Mouse (Mus musculus) CH12.LX (cell line): ENCODE data around the gene Fam166a. TPM values are rescaled to one million over a fixed set of nuclear protein-coding genes. Genes with fewer than 3 reads are reported as not detected.

Source experiments
- DNase-seq: peaks from one replicate; pipeline ENCODE4 v3.0.0-alpha.2; 2013; ENCODE audit errors: extremely low read depth
- H3K27ac ChIP-seq: 2 replicates; pipeline ENCODE4 v1.5.1; 2012; ENCODE audit warnings: low read depth, mild to moderate bottlenecking, control low read depth, moderate library complexity; ENCODE audit not compliant: insufficient read depth
- H3K27me3 ChIP-seq: replicated peaks from 2 replicates; pipeline ENCODE3; 2012; ENCODE audit warnings: inconsistent platforms
- H3K36me3 ChIP-seq, 2 experiments: replicated peaks in 1 of 2; 2 replicates each; pipeline versions ENCODE3 to v1.6.1; 2012; ENCODE audit warnings: inconsistent platforms in 1 of 2, low read length in 1 of 2, mild to moderate bottlenecking in 1 of 2, mixed read lengths in 1 of 2, moderate library complexity in 1 of 2; ENCODE audit not compliant: control insufficient read depth in 1 of 2, insufficient read depth in 1 of 2
- H3K4me1 ChIP-seq, 2 experiments: 2 replicates each; pipeline ENCODE4 v1.6.1; 2012; ENCODE audit warnings: inconsistent platforms in 1 of 2, moderate library complexity in 1 of 2; ENCODE audit not compliant: insufficient read depth in 2 of 2, control insufficient read depth in 1 of 2
- H3K4me2 ChIP-seq: 2 replicates; pipeline ENCODE4 v1.6.1; 2012; ENCODE audit warnings: low read depth, mild to moderate bottlenecking, control low read depth; ENCODE audit not compliant: poor library complexity, insufficient read depth, severe bottlenecking
- H3K4me3 ChIP-seq, 3 experiments: fragments of 150-350 bp in 1 of 3; sonication (generic) in 1 of 3; replicated peaks in 1 of 3; 2 replicates each; pipeline versions ENCODE3 to v1.5.1; 2011 to 2012; ENCODE audit warnings: low read depth in 2 of 3, low read length in 2 of 3, mild to moderate bottlenecking in 2 of 3, moderate library complexity in 2 of 3, control low read depth in 1 of 3, improper control_type of control experiment in 1 of 3, inconsistent platforms in 1 of 3, mixed read lengths in 1 of 3; ENCODE audit not compliant: poor library complexity in 1 of 3
- H3K79me2 ChIP-seq: replicated peaks from 2 replicates; pipeline ENCODE4 v1.6.1; 2012; ENCODE audit warnings: mild to moderate bottlenecking, moderate library complexity; ENCODE audit not compliant: control insufficient read depth, poor library complexity, insufficient read depth, severe bottlenecking; ENCODE audit errors: extremely low read depth
- H3K9ac ChIP-seq: 2 replicates; pipeline ENCODE4 v1.6.1; 2012; ENCODE audit warnings: low read depth, mild to moderate bottlenecking, control low read depth, moderate library complexity; ENCODE audit not compliant: insufficient read depth
- H3K9me3 ChIP-seq: replicated peaks from 2 replicates; pipeline ENCODE3; 2012; ENCODE audit warnings: low read length, inconsistent platforms, mixed read lengths
- BHLHE40 ChIP-seq: IDR thresholded peaks from 2 replicates; pipeline ENCODE4 v1.6.1; 2011; ENCODE audit warnings: mild to moderate bottlenecking, low read depth, low read length, improper control_type of control experiment
- CHD1 ChIP-seq: IDR thresholded peaks from 2 replicates; pipeline ENCODE4 v1.6.1; 2012; ENCODE audit warnings: low read depth, low read length, improper control_type of control experiment, inconsistent platforms
- CTCF ChIP-seq, 2 experiments: IDR thresholded peaks in 1 of 2; conservative IDR thresholded peaks in 1 of 2; 2 replicates each; pipeline ENCODE4 v1.5.1; 2011 to 2012; ENCODE audit warnings: low read depth in 2 of 2, low read length in 2 of 2, improper control_type of control experiment in 1 of 2, inconsistent platforms in 1 of 2, mild to moderate bottlenecking in 1 of 2, moderate library complexity in 1 of 2
- E2F4 ChIP-seq: IDR thresholded peaks from 2 replicates; pipeline ENCODE4 v1.6.1; 2011; ENCODE audit warnings: low read depth, low read length, improper control_type of control experiment; ENCODE audit not compliant: insufficient replicate concordance
- ELF1 ChIP-seq: IDR thresholded peaks from 2 replicates; pipeline ENCODE4 v1.6.1; 2014; ENCODE audit warnings: low read depth, mild to moderate bottlenecking, inconsistent platforms, low read length, improper control_type of control experiment
- EP300 ChIP-seq: IDR thresholded peaks from 2 replicates; pipeline ENCODE4 v1.6.1; 2011; ENCODE audit warnings: low read length, improper control_type of control experiment
- ETS1 ChIP-seq: conservative IDR thresholded peaks from 2 replicates; pipeline ENCODE4 v1.6.1; 2012; ENCODE audit warnings: low read depth, mild to moderate bottlenecking, inconsistent platforms, low read length, improper control_type of control experiment, moderate library complexity
- GABPA ChIP-seq: IDR thresholded peaks from 2 replicates; pipeline ENCODE4 v1.6.1; 2012; ENCODE audit warnings: low read depth, low read length, improper control_type of control experiment, inconsistent platforms; ENCODE audit not compliant: insufficient replicate concordance
- HCFC1 ChIP-seq: IDR thresholded peaks from 2 replicates; pipeline ENCODE4 v1.6.1; 2012; ENCODE audit warnings: low read depth, mild to moderate bottlenecking, inconsistent platforms, low read length, improper control_type of control experiment
- IRF4 ChIP-seq: IDR thresholded peaks from 2 replicates; pipeline ENCODE4 v1.6.1; 2014; ENCODE audit warnings: low read depth, mild to moderate bottlenecking, inconsistent platforms, low read length, improper control_type of control experiment
- JUN ChIP-seq: IDR thresholded peaks from 2 replicates; pipeline ENCODE4 v1.6.1; 2011; ENCODE audit warnings: low read depth, mild to moderate bottlenecking, low read length, improper control_type of control experiment, moderate library complexity; ENCODE audit not compliant: insufficient read depth
- JUND ChIP-seq: conservative IDR thresholded peaks from 2 replicates; pipeline ENCODE4 v1.6.1; 2011; ENCODE audit warnings: low read depth, low read length, improper control_type of control experiment
- KAT2A ChIP-seq: IDR thresholded peaks from 2 replicates; pipeline ENCODE4 v1.6.1; 2012; ENCODE audit warnings: low read length, improper control_type of control experiment, inconsistent platforms; ENCODE audit not compliant: insufficient replicate concordance
- MAFK ChIP-seq: IDR thresholded peaks from 2 replicates; pipeline ENCODE4 v1.6.1; 2011; ENCODE audit warnings: low read length, improper control_type of control experiment; ENCODE audit not compliant: insufficient replicate concordance
- MAX ChIP-seq: IDR thresholded peaks from 2 replicates; pipeline ENCODE4 v1.6.1; 2011; ENCODE audit warnings: low read length, improper control_type of control experiment
- MAZ ChIP-seq: IDR thresholded peaks from 2 replicates; pipeline ENCODE4 v1.6.1; 2012; ENCODE audit warnings: low read depth, mild to moderate bottlenecking, inconsistent platforms, low read length, improper control_type of control experiment, moderate library complexity
- MEF2A ChIP-seq: IDR thresholded peaks from 2 replicates; pipeline ENCODE4 v1.6.1; 2014; ENCODE audit warnings: low read depth, mild to moderate bottlenecking, inconsistent platforms, low read length, improper control_type of control experiment, borderline replicate concordance
- MYC ChIP-seq: IDR thresholded peaks from 2 replicates; pipeline ENCODE4 v1.6.1; 2011; ENCODE audit warnings: low read depth, mild to moderate bottlenecking, improper control_type of control experiment, low read length
- NELFE ChIP-seq: IDR thresholded peaks from 2 replicates; pipeline ENCODE4 v1.6.1; 2011; ENCODE audit warnings: low read depth, low read length, improper control_type of control experiment
- NRF1 ChIP-seq: IDR thresholded peaks from 2 replicates; pipeline ENCODE4 v1.6.1; 2014; ENCODE audit warnings: low read depth, mild to moderate bottlenecking, inconsistent platforms, low read length, improper control_type of control experiment, moderate library complexity
- RCOR1 ChIP-seq: conservative IDR thresholded peaks from 2 replicates; pipeline ENCODE4 v1.6.1; 2012; ENCODE audit warnings: low read depth, mild to moderate bottlenecking, inconsistent platforms, low read length, improper control_type of control experiment
- SMC3 ChIP-seq: IDR thresholded peaks from 2 replicates; pipeline ENCODE4 v1.6.1; 2011; ENCODE audit warnings: low read depth, low read length, improper control_type of control experiment
- TBP ChIP-seq: conservative IDR thresholded peaks from 2 replicates; pipeline ENCODE4 v1.6.1; 2011; ENCODE audit warnings: low read depth, low read length, improper control_type of control experiment
- TCF12 ChIP-seq: IDR thresholded peaks from 2 replicates; pipeline ENCODE4 v1.6.1; 2014; ENCODE audit warnings: low read depth, mild to moderate bottlenecking, inconsistent platforms, low read length, improper control_type of control experiment
- UBTF ChIP-seq: IDR thresholded peaks from 2 replicates; pipeline ENCODE4 v1.6.1; 2012; ENCODE audit warnings: low read depth, mild to moderate bottlenecking, inconsistent platforms, low read length, improper control_type of control experiment, moderate library complexity
- USF1 ChIP-seq: IDR thresholded peaks from 2 replicates; pipeline ENCODE4 v1.6.1; 2014; ENCODE audit warnings: low read depth, mild to moderate bottlenecking, inconsistent platforms, low read length, improper control_type of control experiment
- USF2 ChIP-seq: conservative IDR thresholded peaks from 2 replicates; pipeline ENCODE4 v1.6.1; 2011; ENCODE audit warnings: low read depth, low read length, improper control_type of control experiment
- ZC3H11A ChIP-seq: IDR thresholded peaks from 2 replicates; pipeline ENCODE4 v1.6.1; 2012; ENCODE audit warnings: low read depth, mild to moderate bottlenecking, inconsistent platforms, low read length, improper control_type of control experiment
- ZNF384 ChIP-seq: IDR thresholded peaks from 2 replicates; pipeline ENCODE4 v1.6.1; 2012; ENCODE audit warnings: low read depth, low read length, improper control_type of control experiment, inconsistent platforms
- dilution Hi-C: fragments of 300-500 bp; cut with MboI; formaldehyde crosslinking; loops from 2 replicates; pipeline ENCODE4 v1.14.3; 2020; ENCODE audit warnings: low sequenced_read_pairs; ENCODE audit not compliant: extremely low pct_unique_long_range_greater_than_20kb, extremely low pct_ligation_motif_present
- in situ Hi-C: fragments of 300-500 bp; cut with MboI; formaldehyde crosslinking; loops from 3 replicates; pipeline ENCODE4 v1.14.3; 2019; ENCODE audit warnings: low sequenced_read_pairs, low pct_ligation_motif_present, low pct_unique_long_range_greater_than_20kb, mixed read lengths
- polyA plus RNA-seq: library from polyadenylated mRNA; unstranded; fragments of >175 nt; gene quantifications from 2 replicates; pipeline ENCODE4 v1.2.1, GENCODE M21; 2012; ENCODE audit warnings: low read depth; ENCODE audit not compliant: insufficient read length
- total RNA-seq, 2 experiments: library from RNA; depleted of rRNA; stranded (reverse); fragments of 300-350 nt in 1 of 2; fragments of >200 nt in 1 of 2; gene quantifications; 2 replicates each; pipeline ENCODE4 v1.2.3; 2012 to 2014

The Fam166a gene
- total and polyA plus RNA-seq, 3 experiments, result 0.38 to 23.4 TPM; not detected in 1

DNA sequence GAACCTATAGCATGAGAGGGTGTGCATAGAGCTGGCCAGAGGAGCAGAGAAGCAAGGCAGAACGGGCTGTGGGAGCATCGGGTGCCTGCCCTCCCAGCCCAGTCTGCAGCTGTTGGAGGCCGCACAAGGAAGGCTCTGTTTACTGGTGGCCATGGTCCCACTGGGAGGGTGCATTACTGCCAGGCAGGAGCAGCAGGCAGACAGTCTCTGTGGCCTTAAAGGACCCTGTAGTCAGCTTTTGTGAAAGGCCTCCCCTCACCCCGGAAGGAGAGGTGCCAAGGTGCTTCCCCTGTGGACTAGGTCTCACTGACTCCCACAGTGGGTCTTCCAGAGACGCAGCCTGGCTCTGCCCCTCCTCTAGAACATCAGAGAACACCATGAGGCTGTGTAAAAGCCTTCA, 8.3 kb downstream of the Fam166a start:
- no peak overlapping the region for H3K4me3 ChIP-seq
- dilution Hi-C loops (no loop called here), in situ Hi-C loops (no loop called here)
- no peak for TF ChIP-seq USF1
- no peak for TF ChIP-seq MYC
- TF ChIP-seq KAT2A, result no peak
- no peak for TF ChIP-seq TCF12
- TF ChIP-seq MEF2A, result no peak
- TF ChIP-seq NELFE, result no peak
- TF ChIP-seq JUND, result no peak
- no peak for TF ChIP-seq ZC3H11A
- no peak for TF ChIP-seq CTCF (conservative IDR thresholded peaks at IDR 0.05 in 1 of 2, IDR thresholded peaks at IDR 0.05 in 1 of 2; ENCODE audit: low read depth in 2 of 2, low read length in 2 of 2)
- TF ChIP-seq TBP, result no peak
- TF ChIP-seq SMC3, result no peak
- TF ChIP-seq MAFK, result no peak
- no peak for TF ChIP-seq GABPA
- no peak for TF ChIP-seq ELF1
- TF ChIP-seq, all 38 proteins: peak for 0
- peaks cover 10 to 29% of the 10 kb centered on the region in 2 experiments; a peak in 3 of 4 replicates for H3K4me1 ChIP-seq
- H3K9me3 ChIP-seq, result no peaks in the 10 kb centered on the region
- H3K27ac ChIP-seq, result no peak overlapping the region
- no peak overlapping the region for H3K9ac ChIP-seq
- H3K27me3 ChIP-seq, result peaks cover 30% of the 10 kb centered on the region
- no peak overlapping the region for H3K4me2 ChIP-seq
- H3K36me3 ChIP-seq, result peaks cover 13 to 19% of the 10 kb centered on the region in 2 experiments
- peaks cover 9% of the 10 kb centered on the region for H3K79me2 ChIP-seq
- no peak for DNase-seq

- TF ChIP-seq JUN (no peak), UBTF (no peak), MAX (no peak), RCOR1 (no peak), HCFC1 (no peak), SMC3 (no peak), EP300 (no peak), ZNF384 (no peak), BHLHE40 (no peak), E2F4 (no peak), MAFK (no peak), CTCF (conservative IDR thresholded peaks at IDR 0.05 in 1 of 2, IDR thresholded peaks at IDR 0.05 in 1 of 2; ENCODE audit: low read depth in 2 of 2, low read length in 2 of 2) (no peak), USF2 (no peak), NRF1 (no peak), ETS1 (no peak), CHD1 (no peak), TBP (no peak), IRF4 (no peak), MAZ (no peak)
- H3K9ac ChIP-seq, result no peak overlapping the region
- no peak overlapping the region for H3K27ac ChIP-seq
- peaks cover 6 to 27% of the 10 kb centered on the region in 2 experiments; a peak in 3 of 4 replicates for H3K4me1 ChIP-seq
- peaks cover 8 to 14% of the 10 kb centered on the region in 2 experiments for H3K36me3 ChIP-seq
- no peaks in the 10 kb centered on the region for H3K9me3 ChIP-seq
- H3K4me2 ChIP-seq, result no peak overlapping the region
- H3K79me2 ChIP-seq, result peaks cover 9% of the 10 kb centered on the region
- no peak for DNase-seq
- peaks cover 34% of the 10 kb centered on the region for H3K27me3 ChIP-seq
- dilution Hi-C loops (no loop called here), in situ Hi-C loops (no loop called here)
- H3K4me3 ChIP-seq, result no peak overlapping the region
Measured at GRCm38 (mm10) chr2:25227406-25227805, 8.9 kb downstream of the Fam166a start.
